Mouse (Mus musculus): ENCODE data around the gene Spesp1.

The Spesp1 gene

DNA sequence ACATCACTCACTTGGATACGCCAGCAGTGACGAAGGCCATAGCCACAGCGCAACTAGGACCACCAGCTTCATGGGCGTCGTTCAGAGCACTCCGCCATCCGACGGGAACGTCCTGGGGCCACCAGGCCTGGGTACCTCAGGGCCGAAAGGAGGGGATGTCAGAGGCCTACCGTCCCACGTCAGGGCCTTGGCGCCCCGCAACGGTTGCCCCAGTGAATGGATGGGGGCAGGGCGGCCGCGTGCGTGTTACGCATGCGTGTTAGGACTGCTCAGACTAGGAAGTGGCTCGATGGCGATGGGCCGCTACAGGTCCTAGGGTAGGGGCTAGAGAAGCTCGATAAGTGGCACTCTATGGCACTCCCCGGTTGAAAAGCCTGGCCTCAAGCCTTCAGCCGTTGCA lies at the start of gene Spesp1:
Spesp1 (minus strand) TSS at position 218 of the 400 bp plus-strand sequence.
- no peak for DNase-seq (ENCODE audit: inconsistent age in 2 of 2, low spot score in 1 of 2)

GRCm38 (mm10) chr9:62325965-62326364 lies 44.0 kb upstream of the Spesp1 start:
- DNase-seq (ENCODE audit: inconsistent age in 2 of 2, low spot score in 1 of 2), result no peak

DNA sequence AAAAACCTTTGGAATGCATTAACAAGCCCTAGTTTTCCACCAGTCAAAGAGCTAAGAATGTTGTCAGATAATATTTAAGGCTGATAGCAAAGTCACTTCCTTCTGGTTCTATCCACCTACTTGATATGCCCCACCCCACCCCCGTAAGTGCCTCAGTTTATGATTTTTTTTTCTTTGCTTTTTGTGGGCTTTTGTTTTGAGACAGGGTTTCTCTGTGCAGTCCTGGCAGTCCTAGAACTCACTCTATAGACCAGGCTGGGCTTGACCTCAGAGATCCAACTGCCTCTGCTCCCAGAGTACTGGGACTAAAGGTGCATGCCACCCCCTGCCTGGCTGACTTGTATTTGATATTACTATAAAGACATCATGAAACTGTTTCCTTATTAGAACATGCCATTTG lies 41.8 kb upstream of the Spesp1 start:
- DNase-seq (ENCODE audit: inconsistent age in 2 of 2, low spot score in 1 of 2), result no peak

GRCm38 (mm10) chr9:62318729-62319128 lies 36.7 kb upstream of the Spesp1 start:
- DNase-seq (ENCODE audit: inconsistent age in 2 of 2, low spot score in 1 of 2), result no peak

GRCm38 (mm10) chr9:62315556-62315955 lies 33.5 kb upstream of the Spesp1 start:
- no peak for DNase-seq (ENCODE audit: inconsistent age in 2 of 2, low spot score in 1 of 2)

GRCm38 (mm10) chr9:62296891-62297290 lies 14.9 kb upstream of the Spesp1 start:
- no peak for DNase-seq (ENCODE audit: inconsistent age in 2 of 2, low spot score in 1 of 2)

- DNase-seq (ENCODE audit: inconsistent age in 2 of 2, low spot score in 1 of 2), result peak; percentile 80 to 92
Measured at GRCm38 (mm10) chr9:62295006-62295698, 13.1 kb upstream of the Spesp1 start.

DNA sequence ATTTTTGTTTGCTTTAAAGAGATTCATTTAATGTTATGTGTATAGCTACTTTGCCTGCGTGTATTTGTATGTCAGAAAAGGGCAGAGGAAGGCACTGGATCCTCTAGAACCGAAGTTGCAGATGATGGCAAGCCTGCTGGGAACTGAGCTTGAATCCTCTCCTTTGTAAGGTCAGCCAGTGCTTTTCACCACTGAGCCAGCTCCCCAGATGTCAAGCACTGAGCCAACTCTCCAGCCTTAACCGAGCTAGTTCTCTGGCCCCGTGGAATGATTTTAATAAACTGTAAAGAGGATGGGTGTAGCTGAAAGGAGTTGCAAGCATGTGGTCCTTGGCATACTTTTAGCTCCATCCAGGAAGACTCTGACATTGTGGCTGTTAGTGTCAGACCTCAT lies 5.6 kb upstream of the Spesp1 start:
- DNase-seq (ENCODE audit: inconsistent age in 2 of 2, low spot score in 1 of 2), result no peak

DNA sequence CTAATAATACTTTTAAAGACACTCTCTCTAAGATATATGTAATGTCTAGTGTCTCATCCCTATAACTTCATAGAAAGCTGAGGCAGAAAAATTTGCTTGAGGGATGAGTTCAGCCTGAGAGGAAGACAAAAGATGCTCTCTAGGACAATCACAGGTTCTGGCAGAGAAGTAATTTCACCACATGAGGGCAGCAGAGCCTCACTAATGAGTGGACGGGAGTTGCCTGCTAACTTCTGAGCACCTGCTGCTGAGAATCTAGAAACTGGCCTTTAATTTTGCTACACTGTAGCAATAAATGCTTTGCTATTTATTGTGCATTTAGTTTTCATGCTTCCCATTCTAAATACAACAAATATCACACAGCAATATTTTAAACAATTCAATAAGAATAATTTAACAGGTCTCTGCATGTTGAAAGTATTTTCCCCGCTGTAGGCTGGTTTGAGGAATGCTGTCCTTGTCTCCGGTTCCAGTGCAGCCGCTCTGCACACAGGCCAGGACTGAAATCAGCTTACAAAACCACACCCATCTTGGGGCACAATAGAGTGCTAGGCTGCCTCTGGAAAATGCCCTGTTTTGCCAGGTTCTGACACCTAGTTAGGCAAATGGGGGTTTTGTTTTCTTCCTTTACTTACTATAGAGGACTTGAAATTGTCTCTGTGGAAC lies 5.1 kb upstream of the Spesp1 start:
- peak; percentile 63 to 91 for DNase-seq (ENCODE audit: inconsistent age in 2 of 2, low spot score in 1 of 2)

- DNase-seq (ENCODE audit: inconsistent age in 2 of 2, low spot score in 1 of 2), result peak; percentile 84 to 88
Measured at GRCm38 (mm10) chr9:62284266-62284665, 2.3 kb upstream of the Spesp1 start.

DNA sequence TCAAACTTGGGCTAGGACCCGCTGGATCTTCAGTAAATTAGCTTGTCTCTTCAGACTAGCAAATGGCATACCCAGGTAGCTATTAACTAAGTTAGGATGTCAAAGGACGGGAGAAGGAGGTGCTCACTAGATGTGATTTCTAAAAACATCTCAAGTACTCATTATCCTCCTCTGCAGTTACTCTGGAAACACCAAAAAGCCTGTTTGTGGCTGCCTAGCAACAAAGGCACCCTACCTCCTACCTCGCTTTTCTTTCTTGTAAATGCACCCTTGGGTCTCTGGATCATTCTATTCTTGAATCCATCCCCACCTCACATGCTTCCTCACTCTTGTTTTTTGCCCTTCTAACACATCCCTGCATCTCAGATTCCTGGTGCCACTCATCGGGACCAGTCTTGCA lies 5.1 kb downstream of the Spesp1 start:
- DNase-seq (ENCODE audit: inconsistent age in 2 of 2, low spot score in 1 of 2), result no peak

- no peak for DNase-seq (ENCODE audit: inconsistent age in 2 of 2, low spot score in 1 of 2)
Measured at GRCm38 (mm10) chr9:62270775-62271399, 11.1 kb downstream of the Spesp1 start.

- peak in 1 of 2 experiments; percentile 48 for DNase-seq (ENCODE audit: inconsistent age in 2 of 2, low spot score in 1 of 2)
Measured at GRCm38 (mm10) chr9:62269161-62269560, 12.8 kb downstream of the Spesp1 start.

DNA sequence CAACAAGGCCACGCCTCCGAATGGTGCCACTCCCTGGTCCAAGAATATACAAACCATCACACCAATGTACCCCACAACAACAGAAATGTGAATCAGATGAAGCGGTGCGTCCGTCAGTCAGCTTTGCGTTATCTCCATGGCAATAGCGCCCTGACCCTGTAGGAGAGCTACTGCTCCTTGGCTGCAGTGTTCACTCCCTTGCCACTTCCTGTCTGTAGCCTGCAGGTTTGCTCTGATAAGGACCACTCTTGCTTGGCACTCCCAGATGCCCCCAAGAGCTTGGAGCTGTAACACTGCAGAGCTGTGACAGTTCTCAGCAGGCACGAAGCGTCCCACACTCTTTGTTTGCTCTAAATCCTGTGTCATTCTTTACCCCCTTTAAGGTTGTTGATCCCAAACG lies 16.7 kb downstream of the Spesp1 start:
- no peak for DNase-seq (ENCODE audit: inconsistent age in 2 of 2, low spot score in 1 of 2)

DNA sequence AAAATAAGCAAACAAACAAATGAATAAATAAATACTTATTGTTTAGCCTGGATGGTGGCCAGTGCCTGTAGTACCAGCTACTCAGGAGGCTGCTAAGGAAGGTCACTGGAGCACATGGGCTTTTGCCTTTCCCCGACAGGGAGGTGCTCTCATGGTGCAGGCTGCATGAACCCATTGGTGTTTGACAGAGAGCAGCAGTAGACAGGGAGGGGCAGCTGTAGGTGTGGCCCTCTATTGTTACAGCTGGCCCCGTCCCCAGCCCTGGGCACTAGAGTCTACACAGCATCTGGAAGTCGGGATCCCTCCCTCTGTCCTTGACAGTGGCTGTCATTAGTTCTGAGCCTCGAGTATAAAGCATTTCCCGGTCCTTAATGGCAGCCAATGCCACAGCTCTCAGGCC lies 18.4 kb downstream of the Spesp1 start:
- peak in 1 of 2 experiments; percentile 37 for DNase-seq (ENCODE audit: inconsistent age in 2 of 2, low spot score in 1 of 2)

DNA sequence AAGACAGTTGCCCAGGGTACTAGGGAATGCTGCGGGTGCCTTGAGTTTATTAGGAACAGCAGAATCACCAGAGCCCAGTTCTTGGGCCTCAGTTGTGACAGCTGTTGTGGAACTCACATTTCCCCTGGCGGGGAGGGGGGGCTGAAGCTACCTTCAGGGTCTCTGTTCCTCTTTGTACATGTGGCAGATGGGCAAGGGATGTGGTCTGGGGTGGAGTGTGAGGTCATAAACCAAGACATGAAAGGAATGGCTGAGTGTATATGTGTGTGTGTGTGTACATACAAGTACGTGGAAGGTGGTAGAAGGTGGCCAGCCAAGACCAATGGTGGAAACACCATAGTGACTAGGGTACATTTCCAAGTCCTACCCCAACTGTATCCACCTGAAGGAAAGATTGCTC lies 20.6 kb downstream of the Spesp1 start:
- DNase-seq (ENCODE audit: inconsistent age in 2 of 2, low spot score in 1 of 2), result no peak

DNA sequence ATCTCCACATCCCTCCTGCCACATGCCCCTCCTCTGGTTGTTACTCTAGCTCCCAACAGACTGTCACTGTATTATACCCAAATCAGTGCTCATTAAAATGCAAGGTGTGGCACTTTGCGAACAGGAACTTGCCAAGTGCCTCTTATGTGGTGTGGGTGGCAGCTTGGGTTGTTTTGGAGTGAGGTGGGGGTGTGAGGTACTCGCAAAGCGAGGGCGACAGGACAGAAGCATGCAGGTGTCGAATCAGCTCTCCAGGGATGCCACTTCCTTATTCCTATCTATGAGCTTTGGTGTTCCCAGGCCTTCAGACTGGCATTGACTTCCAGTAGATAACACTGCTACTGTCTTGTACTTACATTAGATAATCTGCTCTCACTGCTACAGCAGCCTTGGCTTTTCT lies 21.0 kb downstream of the Spesp1 start:
- no peak for DNase-seq (ENCODE audit: inconsistent age in 2 of 2, low spot score in 1 of 2)

GRCm38 (mm10) chr9:62258005-62258404 lies 24.0 kb downstream of the Spesp1 start:
- peak; percentile 64 to 88 for DNase-seq (ENCODE audit: inconsistent age in 2 of 2, low spot score in 1 of 2)

GRCm38 (mm10) chr9:62255896-62256576 lies 26.0 kb downstream of the Spesp1 start:
- no peak for DNase-seq (ENCODE audit: inconsistent age in 2 of 2, low spot score in 1 of 2)

GRCm38 (mm10) chr9:62253736-62254443 lies 28.1 kb downstream of the Spesp1 start:
- peak in 1 of 2 experiments; percentile 60 for DNase-seq (ENCODE audit: inconsistent age in 2 of 2, low spot score in 1 of 2)

GRCm38 (mm10) chr9:62250296-62250695 lies 31.7 kb downstream of the Spesp1 start:
- no peak for DNase-seq (ENCODE audit: inconsistent age in 2 of 2, low spot score in 1 of 2)

All from adrenal gland, adult (tissue).